Mouse (Mus musculus) myocyte (in vitro differentiated cells): ENCODE results near the gene Cfap54. TPM values are rescaled to one million over a fixed set of nuclear protein-coding genes. Genes with fewer than 3 reads are reported as not detected.

Experiments used
- H3K27me3 ChIP-seq: one replicate; pipeline ENCODE4 v1.6.1; 2011; ENCODE audit not compliant: control insufficient read depth, insufficient read depth, insufficient read length
- H3K36me3 ChIP-seq: one replicate; pipeline ENCODE4 v1.6.1; 2011; ENCODE audit not compliant: control insufficient read depth, insufficient read depth
- H3K4me2 ChIP-seq: one replicate; pipeline ENCODE4 v1.6.1; 2011; ENCODE audit warnings: low read depth, control low read depth
- H3K4me3 ChIP-seq: one replicate; pipeline ENCODE4 v1.5.1; 2011; ENCODE audit warnings: mild to moderate bottlenecking, control low read depth, moderate library complexity
- H3K79me2 ChIP-seq: one replicate; pipeline ENCODE4 v1.6.1; 2011; ENCODE audit not compliant: control insufficient read depth, insufficient read depth
- H3ac ChIP-seq: one replicate; pipeline ENCODE4 v1.6.1; 2011; ENCODE audit not compliant: control insufficient read depth, insufficient read length
- CEBPB ChIP-seq: IDR thresholded peaks from 2 replicates; pipeline ENCODE4 v1.6.1; 2011; ENCODE audit warnings: mild to moderate bottlenecking, moderate library complexity; ENCODE audit not compliant: poor library complexity, insufficient read depth, severe bottlenecking
- E2F4 ChIP-seq: IDR thresholded peaks from one replicate; pipeline ENCODE4 v1.6.1; 2011; ENCODE audit warnings: mild to moderate bottlenecking, control low read depth, moderate library complexity; ENCODE audit not compliant: insufficient read depth
- MAX ChIP-seq: IDR thresholded peaks from one replicate; pipeline ENCODE4 v1.6.1; 2011; ENCODE audit warnings: low read depth, mild to moderate bottlenecking, control low read depth
- MYOD1 ChIP-seq, 3 experiments: IDR thresholded peaks; one replicate each; pipeline ENCODE4 v1.6.1; 2011; ENCODE audit warnings: control low read depth in 2 of 3, low read depth in 2 of 3, mild to moderate bottlenecking in 2 of 3, moderate library complexity in 1 of 3; ENCODE audit not compliant: insufficient read length in 2 of 3, control insufficient read depth in 1 of 3
- MYOG ChIP-seq, 3 experiments: IDR thresholded peaks; one replicate each; pipeline ENCODE4 v1.6.1; 2011; ENCODE audit warnings: control low read depth in 2 of 3, low read depth in 2 of 3, mild to moderate bottlenecking in 2 of 3; ENCODE audit not compliant: insufficient read length in 2 of 3, control insufficient read depth in 1 of 3, insufficient read depth in 1 of 3
- POLR2A ChIP-seq: IDR thresholded peaks from one replicate; pipeline ENCODE4 v1.6.1; 2011; ENCODE audit warnings: low read depth, mild to moderate bottlenecking, control low read depth, moderate library complexity; ENCODE audit not compliant: insufficient read length
- POLR2AphosphoS2 ChIP-seq: IDR thresholded peaks from one replicate; pipeline ENCODE4 v1.6.1; 2011; ENCODE audit warnings: low read depth, control low read depth; ENCODE audit not compliant: insufficient read length
- REST ChIP-seq: IDR thresholded peaks from one replicate; pipeline ENCODE4 v1.6.1; 2011; ENCODE audit warnings: mild to moderate bottlenecking, control low read depth, moderate library complexity; ENCODE audit not compliant: insufficient read depth, insufficient read length
- SRF ChIP-seq: IDR thresholded peaks from one replicate; pipeline ENCODE4 v1.6.1; 2011; ENCODE audit warnings: low read depth; ENCODE audit not compliant: control insufficient read depth, insufficient read length
- TCF12 ChIP-seq: IDR thresholded peaks from one replicate; pipeline ENCODE4 v1.6.1; 2011; ENCODE audit warnings: mild to moderate bottlenecking, control low read depth; ENCODE audit not compliant: poor library complexity, insufficient read depth, severe bottlenecking
- TCF3 ChIP-seq: IDR thresholded peaks from one replicate; pipeline ENCODE4 v1.6.1; 2011; ENCODE audit warnings: low read depth, control low read depth; ENCODE audit not compliant: insufficient read length
- USF1 ChIP-seq: IDR thresholded peaks from one replicate; pipeline ENCODE4 v1.6.1; 2011; ENCODE audit warnings: low read depth, mild to moderate bottlenecking, control low read depth, moderate library complexity
- polyA plus RNA-seq: library from polyadenylated mRNA; unstranded; fragments of >200 nt; fragmentation: generic; extraction: Trizol; gene quantifications from one replicate; pipeline ENCODE4 v1.2.1, GENCODE M21; 2012; ENCODE audit warnings: missing spikeins

The Cfap54 gene
- polyA plus RNA-seq, 1 experiment, result 0.01 TPM

DNA sequence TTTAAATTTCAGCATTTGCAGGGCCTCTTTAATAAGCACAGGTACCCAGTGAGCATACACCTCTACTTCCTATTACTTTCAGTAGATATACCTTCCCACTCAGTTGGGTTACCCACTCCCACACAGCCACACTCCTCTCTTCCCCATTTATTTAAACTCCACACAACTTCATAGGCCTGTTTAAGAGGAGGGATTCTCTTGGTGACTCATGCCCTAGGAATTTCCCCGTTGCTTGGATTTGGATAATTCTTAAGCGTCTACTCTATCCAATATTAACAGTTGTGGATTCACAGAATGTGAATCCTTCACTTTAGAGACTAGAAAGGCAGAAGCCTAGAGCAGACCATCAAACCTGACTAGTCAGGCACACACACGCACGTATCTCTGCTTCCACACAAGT lies 259.9 kb downstream of the Cfap54 start:
- Histone ChIP-seq H3K27me3 (no peaks in the 10 kb centered on the region), H3ac (no peak overlapping the region), H3K4me3 (no peak overlapping the region), H3K79me2 (no peaks in the 10 kb centered on the region), H3K36me3 (no peaks in the 10 kb centered on the region), H3K4me2 (no peak overlapping the region)
- TF ChIP-seq MYOG (IDR thresholded peaks at IDR 0.05; ENCODE audit: control insufficient read depth in 1 of 3, insufficient read depth in 1 of 3, insufficient read length in 2 of 3, low read depth in 2 of 3) (no peak), REST (no peak), TCF3 (no peak), POLR2AphosphoS2 (no peak), E2F4 (no peak), CEBPB (no peak), MAX (no peak), MYOD1 (IDR thresholded peaks at IDR 0.05; ENCODE audit: control insufficient read depth in 1 of 3, insufficient read length in 2 of 3, low read depth in 2 of 3) (no peak), SRF (no peak), USF1 (no peak), TCF12 (no peak), POLR2A (no peak)

DNA sequence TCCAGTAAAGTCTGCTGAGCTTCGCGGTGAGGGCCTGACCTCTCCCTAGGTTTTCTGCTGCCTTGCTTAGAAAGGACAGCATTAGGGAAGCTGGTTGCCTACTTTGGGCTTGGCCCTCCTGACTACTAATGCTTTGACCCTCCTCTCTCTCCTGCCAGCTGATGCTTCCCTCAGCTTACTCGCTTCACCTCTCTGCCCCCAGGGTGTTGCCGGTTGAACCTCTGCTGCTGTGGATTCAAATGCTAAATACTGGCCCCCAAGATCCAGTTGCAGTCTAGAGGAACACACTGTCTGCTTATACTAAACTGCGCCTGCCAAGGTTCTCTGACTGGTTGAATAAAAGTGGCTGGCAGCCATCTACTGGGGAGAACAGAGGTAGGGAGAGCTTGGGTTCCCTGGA lies 263.2 kb downstream of the Cfap54 start:
- Histone ChIP-seq H3K36me3 (no peaks in the 10 kb centered on the region), H3ac (no peak overlapping the region), H3K27me3 (no peaks in the 10 kb centered on the region), H3K4me2 (no peak overlapping the region), H3K4me3 (no peak overlapping the region), H3K79me2 (no peaks in the 10 kb centered on the region)
- TF ChIP-seq REST, result no peak
- no peak for TF ChIP-seq TCF3
- no peak for TF ChIP-seq POLR2AphosphoS2
- no peak for TF ChIP-seq POLR2A
- no peak for TF ChIP-seq USF1
- TF ChIP-seq TCF12, result no peak
- TF ChIP-seq MAX, result no peak
- no peak for TF ChIP-seq CEBPB
- no peak for TF ChIP-seq E2F4
- no peak for TF ChIP-seq SRF
- TF ChIP-seq MYOD1 (IDR thresholded peaks at IDR 0.05; ENCODE audit: control insufficient read depth in 1 of 3, insufficient read length in 2 of 3, low read depth in 2 of 3), result no peak
- no peak for TF ChIP-seq MYOG (IDR thresholded peaks at IDR 0.05; ENCODE audit: control insufficient read depth in 1 of 3, insufficient read depth in 1 of 3, insufficient read length in 2 of 3, low read depth in 2 of 3)

DNA sequence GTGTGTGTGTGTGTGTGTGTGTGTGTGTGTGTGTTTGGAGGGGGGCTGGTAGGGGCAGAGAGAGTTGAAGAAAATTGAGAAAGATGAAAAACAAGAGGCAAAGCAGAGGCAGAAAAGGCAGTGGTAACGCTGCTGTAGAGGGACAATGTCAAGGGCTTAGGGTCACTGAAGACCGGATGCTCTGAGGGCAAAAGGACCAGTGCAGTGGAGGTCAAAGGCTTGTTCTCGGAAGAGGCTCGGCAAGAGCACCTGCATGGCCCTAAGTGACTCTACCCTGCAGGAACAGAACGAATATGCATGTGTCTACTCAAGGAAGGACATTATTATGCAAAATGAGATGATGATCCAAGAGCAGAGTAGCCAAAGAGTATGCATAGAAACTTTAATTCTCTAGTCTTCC lies 264.5 kb downstream of the Cfap54 start:
- H3K27me3 ChIP-seq, result no peaks in the 10 kb centered on the region
- TF ChIP-seq SRF (no peak), POLR2AphosphoS2 (no peak), MAX (no peak), E2F4 (no peak), CEBPB (no peak), REST (no peak)
- no peaks in the 10 kb centered on the region for H3K79me2 ChIP-seq
- no peaks in the 10 kb centered on the region for H3K36me3 ChIP-seq
- no peak overlapping the region for H3K4me3 ChIP-seq
- no peak overlapping the region for H3K4me2 ChIP-seq
- H3ac ChIP-seq, result no peak overlapping the region

DNA sequence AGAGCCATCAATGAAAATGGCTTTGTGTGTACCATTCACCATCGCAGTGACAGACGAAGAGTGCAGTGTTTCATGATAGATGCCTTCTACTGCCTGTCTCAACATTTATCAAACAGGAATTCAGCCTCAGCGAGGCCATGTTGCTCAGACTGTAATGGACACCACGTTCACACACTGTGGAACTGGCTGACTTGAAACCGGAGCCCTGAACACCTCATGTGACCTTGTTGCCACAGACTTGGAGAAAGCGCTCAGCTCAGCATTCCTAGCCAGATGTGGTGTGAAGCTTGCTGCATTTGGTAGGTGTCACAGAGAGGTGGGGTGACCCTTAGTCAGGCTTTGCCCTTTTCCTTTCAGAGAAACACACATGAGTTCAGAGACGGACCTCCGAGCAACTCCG lies 270.5 kb downstream of the Cfap54 start:
- Histone ChIP-seq H3K4me2 (no peak overlapping the region), H3ac (no peak overlapping the region), H3K4me3 (no peak overlapping the region), H3K79me2 (no peaks in the 10 kb centered on the region), H3K27me3 (no peaks in the 10 kb centered on the region), H3K36me3 (no peaks in the 10 kb centered on the region)
- TF ChIP-seq SRF (no peak), TCF12 (no peak), USF1 (no peak), POLR2A (no peak), REST (no peak), MAX (no peak), TCF3 (no peak)

DNA sequence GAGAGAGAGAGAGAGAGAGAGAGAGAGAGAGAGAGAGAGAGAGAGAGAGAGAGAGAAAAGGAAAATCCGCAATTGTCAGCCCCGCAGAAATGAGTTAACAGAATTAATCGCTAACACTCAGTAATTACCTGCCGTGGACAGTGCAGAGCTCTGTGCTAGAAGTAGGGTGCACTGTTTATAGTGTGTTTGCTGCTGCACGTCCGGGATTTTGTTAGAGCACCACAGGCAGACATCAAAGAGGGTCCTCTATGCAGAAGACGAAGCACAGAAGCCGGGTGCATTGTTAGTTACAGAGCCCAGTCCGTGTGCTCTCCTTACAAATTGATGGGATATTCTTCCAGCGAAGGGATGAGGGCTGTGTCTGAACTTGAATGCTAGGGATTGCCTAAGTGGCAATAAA lies 289.5 kb downstream of the Cfap54 start:
- no peak overlapping the region for H3K4me3 ChIP-seq
- no peaks in the 10 kb centered on the region for H3K79me2 ChIP-seq
- no peaks in the 10 kb centered on the region for H3K36me3 ChIP-seq
- no peak overlapping the region for H3K4me2 ChIP-seq
- no peak overlapping the region for H3ac ChIP-seq
- TF ChIP-seq MYOG (IDR thresholded peaks at IDR 0.05; ENCODE audit: control insufficient read depth in 1 of 3, insufficient read depth in 1 of 3, insufficient read length in 2 of 3, low read depth in 2 of 3) (no peak), MYOD1 (IDR thresholded peaks at IDR 0.05; ENCODE audit: control insufficient read depth in 1 of 3, insufficient read length in 2 of 3, low read depth in 2 of 3) (no peak), CEBPB (no peak), USF1 (no peak), SRF (no peak), POLR2AphosphoS2 (no peak), TCF12 (no peak), E2F4 (no peak), POLR2A (no peak), REST (no peak), TCF3 (no peak)
- H3K27me3 ChIP-seq, result no peaks in the 10 kb centered on the region
